Mouse (Mus musculus) liver, postnatal 0 days (tissue): ENCODE measurements around the gene Morn5. TPM values are rescaled to one million over a fixed set of nuclear protein-coding genes. Genes with fewer than 3 reads are reported as not detected.
A peak's percentile ranks its signal among the peaks of the same experiment; 100 is the strongest.

ENCODE experiments used
- ATAC-seq: fragments of 200-750 bp; cut with Nextera tagmentation; 2 replicates; pipeline ENCODE4 v1.8.0; 2017; ENCODE audit warnings: mild to moderate bottlenecking, moderate library complexity
- DNase-seq: peaks from one replicate; pipeline ENCODE4 v3.0.0-alpha.2; 2016
- H3K27ac ChIP-seq: fragments of 300-500 bp; sonication (generic); 2 replicates; pipeline ENCODE4 v1.5.1; 2014; ENCODE audit warnings: antibody characterized with exemption, moderate library complexity, mild to moderate bottlenecking, low read depth
- H3K27me3 ChIP-seq: fragments of 300-500 bp; sonication (generic); 2 replicates; pipeline ENCODE4 v1.6.1; 2014; ENCODE audit warnings: low read length, control low read depth, mixed read lengths; ENCODE audit not compliant: insufficient read depth
- H3K36me3 ChIP-seq: fragments of 300-500 bp; sonication (generic); replicated peaks from 2 replicates; pipeline ENCODE4 v1.6.1; 2014; ENCODE audit warnings: mild to moderate bottlenecking, control low read depth, low read length, moderate library complexity, mixed read lengths; ENCODE audit not compliant: insufficient read depth
- H3K4me1 ChIP-seq: fragments of 300-500 bp; sonication (generic); 2 replicates; pipeline ENCODE4 v1.6.1; 2014; ENCODE audit warnings: antibody characterized with exemption, mild to moderate bottlenecking, control low read depth; ENCODE audit not compliant: insufficient read depth
- H3K4me2 ChIP-seq: fragments of 300-500 bp; sonication (generic); 2 replicates; pipeline ENCODE4 v1.6.1; 2014; ENCODE audit warnings: low read depth, mild to moderate bottlenecking, low read length, moderate library complexity, mixed read lengths
- H3K4me3 ChIP-seq: fragments of 300-500 bp; sonication (generic); 2 replicates; pipeline ENCODE4 v1.5.1; 2014; ENCODE audit warnings: low read depth, low read length
- H3K9ac ChIP-seq: fragments of 300-500 bp; sonication (generic); replicated peaks from 2 replicates; pipeline ENCODE4 v1.6.1; 2014; ENCODE audit warnings: mild to moderate bottlenecking, moderate library complexity
- H3K9me3 ChIP-seq: fragments of 300-500 bp; sonication (generic); 2 replicates; pipeline ENCODE4 v1.6.1; 2016; ENCODE audit warnings: mild to moderate bottlenecking, control low read depth, low read length, mixed read lengths
- CTCF ChIP-seq: sonication (generic); IDR thresholded peaks from 2 replicates; pipeline ENCODE4 v1.5.1; 2016; ENCODE audit warnings: antibody characterized with exemption, low read depth
- EP300 ChIP-seq: IDR thresholded peaks from 2 replicates; pipeline ENCODE4 v1.6.1; 2016; ENCODE audit warnings: antibody characterized with exemption, low read depth, mild to moderate bottlenecking
- WGBS: fragments of 180-500 bp; shearing (Covaris S2); extraction: QIAGEN DNeasy Blood & Tissue Kit; methylation state at CpG from one replicate; pipeline ENCODE4 v1.1.7; 2014; ENCODE audit not compliant: insufficient replicate concordance; 5-methylcytosine and 5-hydroxymethylcytosine counted together
- polyA plus RNA-seq: library from polyadenylated mRNA; unstranded; fragments of >200 nt; fragmentation: Nextera tagmentation; extraction: Ambion mirVana; gene quantifications from 2 replicates; pipeline ENCODE4 v1.2.1, GENCODE M21; 2015

Morn5 gene
- polyA plus RNA-seq, 1 experiment from 2014 or later = not detected

GRCm38 (mm10) chr2:36104956-36105741 is 55.9 kb downstream of the Morn5 start, which contains the start of gene Lhx6:
Gene Lhx6, minus strand, starts transcription at chr2:36105408.
- Histone ChIP-seq H3K4me2 (peak within 1 kb of the TSS; percentile 65), H3K4me1 (peaks cover 15% of the 10 kb centered on the region), H3K4me3 (peak within 1 kb of the TSS; percentile 41), H3K27me3 (peaks cover 92% of the 10 kb centered on the region), H3K27ac (no peak within 1 kb of the TSS), H3K9me3 (no peaks in the 10 kb centered on the region), H3K36me3 (no peaks in the 10 kb centered on the region), H3K9ac (no peak within 1 kb of the TSS)
- ATAC-seq (no peak), DNase-seq (no peak)
- WGBS = 2% methylated on average over 51 of the region's 58 CpGs
- TF ChIP-seq CTCF = no peak
- TF ChIP-seq EP300 = no peak

DNA sequence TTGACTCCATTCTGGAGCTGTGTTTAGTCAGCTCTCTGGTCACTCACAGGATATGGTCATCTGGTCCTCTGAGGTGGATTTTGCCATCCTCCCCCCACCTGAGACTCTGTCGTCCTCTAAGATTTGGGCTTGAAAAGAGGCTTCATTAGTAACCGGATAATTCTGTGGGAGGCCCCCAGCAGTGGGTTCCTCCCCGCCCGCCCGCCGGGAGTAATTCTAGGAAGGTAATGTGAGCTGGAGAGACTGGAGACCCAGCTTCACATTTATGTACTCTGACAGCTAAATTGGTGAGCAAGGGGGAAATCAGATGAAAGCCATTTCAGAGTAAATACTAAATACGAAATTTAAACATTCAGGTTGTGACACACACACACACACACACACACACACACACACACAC is 59.4 kb downstream of the Morn5 start:
- no peaks in the 10 kb centered on the region for H3K9me3 ChIP-seq
- TF ChIP-seq CTCF (no peak), EP300 (no peak)
- H3K4me1 ChIP-seq = peaks cover 5% of the 10 kb centered on the region
- H3K27me3 ChIP-seq = peaks cover 58% of the 10 kb centered on the region
- H3K36me3 ChIP-seq = no peaks in the 10 kb centered on the region
- H3K27ac ChIP-seq = no peak overlapping the region
- H3K9ac ChIP-seq = no peak overlapping the region
- no peak overlapping the region for H3K4me3 ChIP-seq
- WGBS = 9% methylated on average over 7 of the region's 7 CpGs
- no peak overlapping the region for H3K4me2 ChIP-seq
- DNase-seq (no peak), ATAC-seq (no peak)

- Histone ChIP-seq H3K36me3 (peaks cover 23% of the 10 kb centered on the region), H3K27me3 (peaks cover 18% of the 10 kb centered on the region), H3K4me1 (no peaks in the 10 kb centered on the region), H3K9ac (no peak overlapping the region), H3K4me3 (no peak overlapping the region), H3K9me3 (no peaks in the 10 kb centered on the region), H3K4me2 (no peak overlapping the region), H3K27ac (no peak overlapping the region)
- WGBS = 56% methylated on average over 3 of the region's 3 CpGs
- TF ChIP-seq EP300 (no peak), CTCF (peak; percentile 49)
- DNase-seq = no peak
- no peak for ATAC-seq
Measured at GRCm38 (mm10) chr2:36112632-36113031, 63.4 kb downstream of the Morn5 start.

DNA sequence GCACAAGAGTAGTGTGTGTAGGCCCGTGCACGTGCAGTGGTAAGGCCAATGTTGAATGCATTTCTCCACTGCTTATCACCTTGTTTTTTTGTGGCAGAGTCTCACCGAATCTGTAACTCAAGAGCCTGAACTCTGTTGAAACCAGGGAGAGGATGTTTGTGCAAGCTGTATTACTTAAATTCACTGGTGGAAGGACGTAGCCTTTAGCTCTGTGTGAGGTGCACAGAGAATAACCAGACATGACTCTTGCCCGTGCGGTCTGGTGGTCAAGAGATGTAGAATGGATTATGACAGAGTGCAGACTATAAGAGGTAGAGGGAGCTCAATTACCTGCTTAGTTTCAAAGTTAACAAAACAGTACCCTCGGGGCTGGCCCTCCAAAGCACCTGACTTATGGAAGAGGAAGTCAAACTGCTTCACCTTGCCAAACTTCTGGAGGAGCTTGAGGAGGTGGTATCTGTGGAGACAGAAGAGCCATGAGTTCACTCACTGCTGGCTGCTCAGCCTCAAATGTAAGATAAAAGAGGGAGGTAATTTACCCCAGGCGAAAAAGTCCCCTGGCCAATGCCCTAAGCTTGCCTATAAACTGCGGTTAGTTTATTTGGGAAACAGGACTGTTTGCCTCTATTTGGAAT is 77.7 kb downstream of the Morn5 start:
- Histone ChIP-seq H3K4me1 (0 out of 2 replicates have a peak, but pooled peaks cover 4% of the 10 kb centered on the region), H3K27ac (no peak overlapping the region), H3K36me3 (peaks cover 52% of the 10 kb centered on the region), H3K4me3 (no peak overlapping the region), H3K9ac (no peak overlapping the region), H3K9me3 (no peaks in the 10 kb centered on the region), H3K4me2 (no peak overlapping the region), H3K27me3 (no peaks in the 10 kb centered on the region)
- 81% methylated on average over 9 of the region's 9 CpGs for WGBS
- ATAC-seq (no peak), DNase-seq (no peak)
- TF ChIP-seq CTCF = no peak
- no peak for TF ChIP-seq EP300

DNA sequence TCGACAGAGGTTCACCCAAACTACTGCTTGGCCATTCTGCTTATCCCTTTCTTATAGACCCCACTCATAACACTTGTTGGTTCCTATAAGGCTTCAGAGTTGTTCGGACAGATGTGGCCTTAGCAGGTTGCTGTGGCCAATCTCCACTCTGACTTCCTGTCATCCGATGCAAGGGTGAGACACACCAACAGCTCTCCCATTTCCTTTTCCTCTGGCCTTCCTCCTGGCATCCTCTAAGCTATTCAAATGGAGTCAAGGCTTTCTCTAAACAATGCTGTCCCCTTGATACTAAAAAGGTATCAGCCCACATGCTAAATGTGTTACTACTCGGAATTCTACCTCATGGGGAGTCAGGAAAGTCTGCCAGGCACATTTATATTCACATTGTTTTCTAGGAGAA is 78.7 kb downstream of the Morn5 start:
- H3K27ac ChIP-seq = peak overlapping the region; percentile 22; the same call in 1 of the 2 replicates
- H3K9ac ChIP-seq = no peak overlapping the region
- no peaks in the 10 kb centered on the region for H3K9me3 ChIP-seq
- 70% methylated on average over 4 of the region's 4 CpGs for WGBS
- H3K4me1 ChIP-seq = 0 out of 2 replicates have a peak, but pooled peaks cover 4% of the 10 kb centered on the region
- TF ChIP-seq EP300 (no peak), CTCF (no peak)
- ATAC-seq (no peak), DNase-seq (no peak)
- H3K27me3 ChIP-seq = no peaks in the 10 kb centered on the region
- no peak overlapping the region for H3K4me2 ChIP-seq
- H3K4me3 ChIP-seq = no peak overlapping the region
- peaks cover 48% of the 10 kb centered on the region for H3K36me3 ChIP-seq

DNA sequence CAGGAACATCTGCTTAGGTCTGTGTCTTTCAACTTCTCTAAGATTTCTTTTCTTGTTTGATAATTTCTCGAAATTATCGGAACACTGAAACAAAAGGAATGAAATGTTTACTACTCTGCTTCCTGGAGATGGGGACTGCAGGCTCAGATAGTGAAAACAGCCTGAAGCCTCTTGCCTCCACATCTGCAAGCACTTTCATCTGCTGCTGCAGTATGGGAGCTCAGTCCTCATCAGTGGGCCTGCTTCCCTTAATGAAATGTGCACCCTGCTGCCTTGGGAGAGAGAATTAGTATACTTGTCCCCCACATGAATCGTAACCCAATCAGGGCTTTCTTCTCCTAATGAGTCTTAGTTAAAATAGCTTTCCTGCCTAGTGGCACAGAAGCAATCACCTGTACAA is 79.8 kb downstream of the Morn5 start:
- Histone ChIP-seq H3K27ac (no peak overlapping the region), H3K4me1 (0 out of 2 replicates have a peak, but pooled peaks cover 4% of the 10 kb centered on the region), H3K4me2 (no peak overlapping the region), H3K9me3 (no peaks in the 10 kb centered on the region), H3K36me3 (peaks cover 51% of the 10 kb centered on the region), H3K9ac (no peak overlapping the region), H3K27me3 (no peaks in the 10 kb centered on the region), H3K4me3 (no peak overlapping the region)
- 78% methylated on average over 3 of the region's 3 CpGs for WGBS
- ATAC-seq (no peak), DNase-seq (no peak)
- TF ChIP-seq CTCF (no peak), EP300 (no peak)

Other genes starting within 250 kb of the Morn5 start
- 1.1 and 1.7 TPM in 2 replicates for gene Ttll11, start 69.5 kb upstream of the Morn5 start, polyA plus RNA-seq
- 241 and 253 TPM in 2 replicates for gene Ndufa8, start 52 bp upstream of the Morn5 start, polyA plus RNA-seq
- 1.2 and 1.3 TPM in 2 replicates for gene Lhx6, start 56.0 kb downstream of the Morn5 start, polyA plus RNA-seq
- 11.1 and 14.6 TPM in 2 replicates for gene Mrrf, start 86.9 kb downstream of the Morn5 start, polyA plus RNA-seq
- 13.8 and 14.9 TPM in 2 replicates for gene Rbm18, start 87.3 kb downstream of the Morn5 start, polyA plus RNA-seq
- gene Ptgs1, start 181.0 kb downstream of the Morn5 start, polyA plus RNA-seq = 24.7 and 25.3 TPM in 2 replicates